Mouse (Mus musculus): ENCODE results near the gene Mtor.

Gene Mtor

DNA sequence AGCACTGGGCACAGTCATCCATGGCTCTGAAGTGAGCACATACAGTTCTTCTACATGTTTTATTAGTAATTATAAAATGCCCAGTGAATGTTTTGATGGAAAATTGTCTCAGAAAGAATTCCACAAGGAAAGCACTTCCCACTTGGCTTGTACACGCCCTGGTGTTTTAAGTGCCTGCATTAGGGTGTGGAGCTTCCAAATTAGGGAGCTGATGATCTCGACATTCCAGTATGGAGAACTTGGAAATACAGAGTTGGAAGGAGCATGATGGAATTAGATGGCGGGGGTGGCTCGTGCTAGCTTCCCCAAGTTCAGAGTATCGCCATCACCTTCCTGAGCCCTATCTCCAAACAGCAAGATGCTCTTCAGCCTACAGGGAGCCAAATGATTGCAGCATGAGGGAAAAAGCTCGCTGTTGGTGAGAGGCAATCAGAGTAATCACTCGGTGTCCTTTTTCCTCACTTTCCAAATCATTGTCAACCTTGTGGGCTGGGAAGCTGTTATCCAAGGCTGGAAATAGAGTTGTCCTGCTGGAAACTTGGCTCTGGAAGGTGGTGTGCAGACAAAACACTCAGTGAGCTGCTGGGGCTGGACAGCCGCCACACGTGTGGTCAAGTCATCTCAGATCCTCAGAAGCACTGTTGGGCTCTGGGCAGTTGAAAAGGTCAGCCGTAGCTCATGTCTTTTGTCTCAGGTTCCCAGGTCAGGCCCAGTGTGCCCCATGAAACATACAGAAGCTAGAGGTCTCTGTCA lies 78.9 kb downstream of the Mtor start:
- TF ChIP-seq GATA4 (IDR thresholded peaks at IDR 0.05; ENCODE audit: insufficient replicate concordance, low read length) = no peak

DNA sequence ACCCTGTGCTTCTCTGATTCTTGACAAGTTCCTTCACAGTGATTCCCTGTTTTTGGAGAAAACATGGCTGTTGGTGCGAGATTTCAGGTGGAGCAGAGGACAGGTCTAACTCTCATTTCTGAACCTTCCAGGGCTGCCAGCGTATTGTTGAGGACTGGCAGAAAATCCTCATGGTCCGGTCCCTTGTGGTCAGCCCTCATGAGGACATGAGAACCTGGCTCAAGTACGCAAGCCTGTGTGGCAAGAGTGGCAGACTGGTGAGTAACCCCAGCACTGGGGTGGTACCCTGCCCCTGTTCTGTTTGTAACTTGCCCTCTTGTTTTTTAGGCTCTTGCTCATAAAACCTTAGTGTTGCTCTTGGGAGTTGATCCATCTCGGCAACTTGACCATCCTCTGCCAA lies 81.9 kb downstream of the Mtor start:
- no peak for TF ChIP-seq GATA4 (IDR thresholded peaks at IDR 0.05; ENCODE audit: insufficient replicate concordance, low read length)

DNA sequence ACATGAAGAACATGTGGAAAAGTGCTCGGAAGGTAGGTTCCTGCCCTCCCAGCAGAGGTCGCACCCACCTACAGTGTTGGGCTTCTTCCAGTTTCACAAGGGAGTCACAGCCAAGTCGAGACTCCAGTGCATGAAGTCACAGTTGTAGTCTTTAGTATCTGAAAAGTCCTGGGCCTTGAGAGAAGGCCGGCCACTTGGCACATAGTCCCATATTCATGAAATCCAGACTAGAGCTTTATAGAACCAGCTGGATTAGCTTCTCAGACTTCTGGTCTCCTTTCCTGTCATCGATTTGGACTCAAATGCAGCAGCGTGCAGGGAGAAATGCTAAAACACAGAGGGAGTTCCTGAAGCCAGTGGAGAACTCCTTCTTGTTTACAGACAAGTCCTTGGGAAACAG lies 82.4 kb downstream of the Mtor start:
- no peak for TF ChIP-seq GATA4 (IDR thresholded peaks at IDR 0.05; ENCODE audit: insufficient replicate concordance, low read length)

DNA sequence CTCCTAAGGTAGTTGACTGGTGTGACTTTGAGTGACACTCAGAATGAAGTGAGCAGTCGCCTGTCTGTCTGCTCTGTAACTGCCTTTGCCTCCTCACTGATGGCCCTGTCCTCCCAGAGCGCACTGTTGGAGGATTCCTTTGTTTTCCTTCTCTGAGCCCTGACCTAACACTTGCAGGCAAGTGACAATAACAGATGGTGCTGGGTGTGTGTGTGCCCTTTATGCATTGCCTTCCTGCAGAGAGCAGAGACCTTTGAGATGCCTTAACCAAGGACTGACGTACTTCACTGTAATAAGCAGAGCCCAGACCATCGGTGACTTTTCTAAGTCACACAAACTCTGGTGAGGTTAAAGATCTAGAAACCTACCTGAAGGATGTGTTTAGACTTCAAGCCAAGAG lies 82.9 kb downstream of the Mtor start:
- TF ChIP-seq GATA4 (IDR thresholded peaks at IDR 0.05; ENCODE audit: insufficient replicate concordance, low read length) = no peak

DNA sequence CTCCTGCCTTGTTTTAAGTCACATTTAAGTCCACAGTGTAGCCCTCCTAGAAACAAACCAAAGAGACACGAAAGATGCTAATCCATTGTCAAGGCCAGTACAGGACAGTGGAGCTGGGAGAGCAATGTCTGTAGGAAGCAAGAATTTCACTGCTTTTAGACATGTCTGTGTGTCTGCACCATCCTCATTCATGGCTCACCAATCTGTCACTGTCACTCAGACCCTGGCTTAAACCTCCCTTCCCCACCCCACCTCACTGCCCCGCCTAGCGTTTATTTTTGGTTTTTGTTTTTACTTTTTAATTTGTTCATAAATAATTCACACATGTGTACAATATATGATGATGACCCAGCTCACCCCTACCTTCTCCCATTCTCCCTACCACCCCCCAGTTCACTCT lies 84.1 kb downstream of the Mtor start:
- no peak for TF ChIP-seq GATA4 (IDR thresholded peaks at IDR 0.05; ENCODE audit: insufficient replicate concordance, low read length)

DNA sequence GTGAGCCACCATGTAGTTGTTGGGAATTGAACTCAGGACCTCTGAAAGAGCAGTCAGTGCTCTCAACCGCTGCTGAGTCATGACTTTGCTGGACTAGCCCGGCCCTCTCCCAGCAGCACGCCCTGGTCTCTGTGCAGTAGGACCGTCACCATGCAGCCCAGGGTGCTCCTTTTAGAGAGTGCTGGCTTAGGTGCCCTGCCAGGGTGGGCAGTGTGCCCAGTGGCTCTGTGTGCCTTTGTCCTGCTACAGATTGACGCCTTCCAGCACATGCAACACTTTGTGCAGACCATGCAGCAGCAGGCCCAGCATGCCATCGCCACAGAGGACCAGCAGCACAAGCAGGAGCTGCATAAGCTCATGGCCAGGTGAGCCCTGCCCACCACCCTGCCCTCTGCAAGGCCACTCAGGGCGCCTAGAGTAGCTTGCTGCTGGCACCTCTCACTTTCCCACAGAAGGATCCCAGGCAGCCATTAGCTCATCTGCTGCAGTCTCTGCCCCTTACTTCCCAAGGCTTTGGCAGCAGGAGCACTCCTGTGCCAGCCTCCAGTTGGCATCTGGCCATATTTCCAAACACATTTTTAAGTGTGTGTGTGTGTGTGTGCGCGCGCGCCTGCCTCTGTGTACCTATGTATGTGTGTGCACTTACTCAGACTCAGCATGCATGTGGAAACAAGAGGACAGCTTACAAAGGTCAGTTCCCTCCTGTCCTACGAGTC lies 85.4 kb downstream of the Mtor start:
- TF ChIP-seq GATA4 (IDR thresholded peaks at IDR 0.05; ENCODE audit: insufficient replicate concordance, low read length) = no peak

DNA sequence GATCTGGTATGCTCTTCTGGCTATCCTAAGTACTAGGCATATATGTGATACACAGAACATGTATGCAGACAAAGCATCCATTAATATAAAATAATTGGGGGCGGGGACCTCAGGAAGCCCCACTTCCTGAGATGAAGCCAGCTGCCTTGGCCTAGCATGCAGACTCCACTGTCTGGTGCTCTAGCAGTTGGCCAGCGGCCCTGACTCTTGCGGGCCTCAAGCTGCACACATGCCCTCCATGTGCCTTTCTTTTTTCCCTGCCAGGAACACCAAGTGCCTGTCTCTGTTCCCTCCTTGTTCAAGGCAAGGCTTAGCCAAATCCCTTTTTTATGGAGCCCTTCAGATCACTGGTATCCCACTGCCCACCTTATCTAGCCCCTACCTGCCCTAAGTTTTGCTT lies 87.5 kb downstream of the Mtor start:
- TF ChIP-seq GATA4 (IDR thresholded peaks at IDR 0.05; ENCODE audit: insufficient replicate concordance, low read length) = no peak

DNA sequence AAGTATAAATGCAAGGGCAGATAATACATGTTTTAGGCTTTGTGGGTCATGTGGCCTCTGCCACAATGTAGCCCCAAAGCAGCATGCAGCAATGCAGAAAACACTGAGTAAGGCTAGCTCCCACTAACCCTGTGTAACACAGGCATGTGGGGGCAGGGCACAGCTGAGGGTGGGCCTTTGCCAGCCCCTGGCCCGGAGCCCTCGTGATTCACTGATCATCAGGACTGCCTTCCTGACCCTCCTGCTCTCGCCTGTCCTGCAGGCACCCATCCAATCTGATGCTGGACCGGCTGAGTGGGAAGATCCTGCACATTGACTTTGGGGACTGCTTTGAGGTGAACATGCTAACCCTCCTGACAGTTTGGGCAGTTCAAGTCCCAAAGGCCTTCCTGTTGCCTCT lies 100.7 kb downstream of the Mtor start:
- TF ChIP-seq GATA4 (IDR thresholded peaks at IDR 0.05; ENCODE audit: insufficient replicate concordance, low read length) = no peak

DNA sequence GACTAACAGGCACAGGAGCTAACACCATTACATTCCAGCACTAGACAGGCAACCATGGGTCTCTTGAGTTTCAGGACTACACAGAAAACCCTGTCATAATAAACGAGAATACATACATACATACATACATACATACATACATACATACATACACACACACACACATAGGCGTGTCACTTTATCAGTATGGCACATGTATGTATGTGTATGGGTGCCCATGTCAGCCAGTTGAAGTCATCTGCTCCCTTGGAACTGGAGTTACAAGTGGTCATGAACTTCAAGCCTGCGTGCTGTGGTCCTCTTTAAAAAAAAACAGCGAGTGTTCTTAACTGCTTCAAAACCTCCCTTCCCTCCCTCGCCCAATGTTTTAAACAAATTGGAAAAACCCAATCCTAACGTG lies 109.4 kb downstream of the Mtor start:
- no peak for TF ChIP-seq GATA4 (IDR thresholded peaks at IDR 0.05; ENCODE audit: insufficient replicate concordance, low read length)

DNA sequence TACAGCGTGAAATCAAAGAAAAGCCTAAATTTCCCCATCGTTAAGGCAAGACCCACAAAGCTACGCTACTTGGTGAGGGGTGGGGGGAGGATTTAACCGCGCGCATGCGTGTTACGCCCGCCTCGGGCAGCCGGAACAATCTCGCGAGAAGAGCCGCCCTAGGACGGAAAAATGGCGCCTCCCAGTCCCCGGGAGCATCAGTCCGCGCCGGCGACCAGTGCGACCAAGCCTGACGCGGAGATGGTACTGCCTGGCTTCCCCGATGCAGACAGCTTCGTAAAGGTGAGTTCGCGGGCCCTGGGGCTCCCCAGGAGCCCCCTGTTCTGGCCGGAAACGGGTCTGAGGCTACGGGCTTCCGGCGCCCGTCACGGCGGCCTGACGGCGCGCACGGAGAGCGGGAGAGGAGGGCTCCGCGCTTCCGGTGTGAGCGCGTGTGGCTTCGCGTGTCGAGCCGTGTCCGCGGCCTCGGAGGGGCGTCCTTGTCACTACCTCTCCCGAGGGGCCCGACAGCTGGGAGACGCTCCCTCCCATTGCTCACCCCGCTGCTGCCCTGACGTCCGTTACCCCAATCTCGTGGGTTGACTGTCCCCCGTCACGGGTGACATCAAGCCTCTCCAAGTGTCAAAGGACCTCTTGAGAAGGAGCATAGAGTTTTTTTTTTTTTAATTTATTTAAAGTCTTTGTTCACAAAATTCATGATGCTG lies 110.0 kb downstream of the Mtor start, which contains the start of gene Exosc10:
Gene Exosc10 (plus strand): TSS at position 133 of the 704 bp plus-strand sequence.
- peak; percentile 25; the same call in 1 of the 2 replicates for TF ChIP-seq GATA4 (IDR thresholded peaks at IDR 0.05; ENCODE audit: insufficient replicate concordance, low read length)

DNA sequence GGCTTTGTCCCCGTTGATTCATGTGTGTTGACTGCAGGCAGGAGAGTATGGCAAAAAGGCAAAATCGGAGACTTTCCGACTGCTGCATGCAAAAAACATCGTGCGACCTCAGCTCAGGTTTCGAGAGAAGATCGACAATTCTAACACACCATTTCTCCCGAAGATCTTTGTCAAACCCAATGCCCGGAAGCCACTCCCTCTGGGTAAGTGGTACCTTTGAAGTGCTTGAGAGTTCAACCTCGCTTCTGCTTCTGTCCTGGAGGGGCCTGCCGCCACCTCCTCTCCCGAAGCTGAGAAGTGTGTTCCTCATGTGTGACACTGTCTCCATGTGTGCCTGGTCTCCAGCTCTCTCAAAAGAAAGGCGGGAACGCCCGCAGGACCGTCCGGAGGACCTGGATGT lies 114.3 kb downstream of the Mtor start:
- no peak for TF ChIP-seq GATA4 (IDR thresholded peaks at IDR 0.05; ENCODE audit: insufficient replicate concordance, low read length)

DNA sequence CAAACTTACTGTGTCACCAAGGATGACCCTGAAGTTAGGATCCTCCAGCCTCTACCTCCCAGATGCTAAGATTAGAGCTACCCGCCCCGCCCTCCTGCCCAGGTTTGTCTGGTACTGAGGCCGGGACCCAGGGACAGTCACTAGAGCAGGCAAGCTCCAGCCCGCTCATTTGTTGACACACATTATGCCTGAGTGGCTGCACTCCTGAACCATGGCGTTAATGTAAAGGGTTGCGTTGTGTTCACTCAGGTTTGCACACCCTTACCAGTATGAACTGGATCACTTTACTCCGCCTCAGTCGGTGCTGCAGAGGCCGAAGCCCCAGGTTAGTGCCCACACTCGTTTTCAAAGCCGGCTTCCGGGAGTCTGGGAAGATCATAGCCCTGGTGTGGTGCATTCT lies 115.2 kb downstream of the Mtor start:
- TF ChIP-seq GATA4 (IDR thresholded peaks at IDR 0.05; ENCODE audit: insufficient replicate concordance, low read length) = no peak

DNA sequence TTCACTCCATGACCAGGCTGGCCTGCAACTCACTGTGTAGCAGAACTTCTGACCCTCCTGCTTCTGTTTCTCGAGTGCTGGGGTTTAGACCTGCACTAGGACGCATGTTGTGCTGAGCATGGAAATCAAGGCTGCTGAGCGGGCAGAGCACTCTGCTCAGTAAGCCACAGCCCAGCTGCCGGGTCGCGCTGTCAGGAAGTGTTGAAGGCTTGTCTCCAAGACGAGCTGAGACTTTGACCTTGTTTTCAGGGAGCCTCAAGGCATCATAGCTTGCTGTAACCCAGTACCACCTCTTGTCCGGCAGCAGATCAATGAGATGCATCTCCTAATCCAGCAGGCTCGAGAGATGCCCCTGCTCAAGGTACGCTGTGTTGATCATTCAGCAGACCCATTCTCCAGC lies 121.7 kb downstream of the Mtor start:
- no peak for TF ChIP-seq GATA4 (IDR thresholded peaks at IDR 0.05; ENCODE audit: insufficient replicate concordance, low read length)

DNA sequence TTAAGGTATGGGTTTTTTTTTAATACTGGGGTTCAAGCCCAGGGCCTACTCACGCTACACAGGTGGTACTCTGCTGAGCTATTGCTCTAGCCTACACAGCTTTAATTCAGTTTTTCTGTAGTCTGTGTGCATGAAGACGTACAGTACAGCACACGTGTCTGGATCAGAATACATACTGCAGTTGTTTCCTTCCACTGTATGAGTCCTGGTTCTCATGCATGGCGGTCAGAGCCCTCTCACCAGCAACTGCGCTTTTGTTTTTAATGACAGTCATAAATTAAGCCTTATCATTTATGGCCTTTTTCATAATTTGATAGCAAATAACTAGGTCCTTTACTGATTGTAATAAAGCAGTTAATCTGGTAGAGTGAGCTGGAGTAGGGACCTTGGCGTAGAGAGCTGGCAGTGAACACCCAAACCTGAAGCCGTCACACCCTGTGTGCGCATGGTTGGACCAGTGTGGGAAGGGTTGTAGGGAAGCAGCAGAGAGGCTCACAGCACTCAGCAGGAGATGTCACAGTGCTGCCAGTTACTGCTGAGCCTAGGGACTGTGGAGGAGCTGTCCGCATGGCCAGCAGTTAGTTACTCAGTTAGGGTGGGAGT lies 122.4 kb downstream of the Mtor start:
- no peak for TF ChIP-seq GATA4 (IDR thresholded peaks at IDR 0.05; ENCODE audit: insufficient replicate concordance, low read length)

DNA sequence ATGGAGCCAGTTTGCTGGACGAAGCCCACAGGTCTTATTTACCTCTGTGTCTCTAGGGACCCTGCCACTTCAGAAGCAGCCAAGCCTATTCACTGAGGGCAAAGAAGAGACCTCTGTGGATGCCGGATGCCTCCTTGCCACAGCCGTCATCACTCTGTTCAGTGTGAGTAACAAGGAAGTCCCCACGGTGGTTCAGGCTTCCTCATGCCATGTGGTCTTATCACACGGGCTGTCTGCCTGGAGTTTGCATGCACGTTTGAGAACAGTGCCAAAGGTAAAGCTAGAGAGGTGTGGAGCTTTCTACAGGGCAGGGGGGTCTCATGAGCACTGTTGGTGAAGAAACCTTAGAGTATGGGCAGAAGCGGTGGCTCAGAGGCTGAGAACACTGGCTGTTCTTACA lies 124.8 kb downstream of the Mtor start:
- no peak for TF ChIP-seq GATA4 (IDR thresholded peaks at IDR 0.05; ENCODE audit: insufficient replicate concordance, low read length)

DNA sequence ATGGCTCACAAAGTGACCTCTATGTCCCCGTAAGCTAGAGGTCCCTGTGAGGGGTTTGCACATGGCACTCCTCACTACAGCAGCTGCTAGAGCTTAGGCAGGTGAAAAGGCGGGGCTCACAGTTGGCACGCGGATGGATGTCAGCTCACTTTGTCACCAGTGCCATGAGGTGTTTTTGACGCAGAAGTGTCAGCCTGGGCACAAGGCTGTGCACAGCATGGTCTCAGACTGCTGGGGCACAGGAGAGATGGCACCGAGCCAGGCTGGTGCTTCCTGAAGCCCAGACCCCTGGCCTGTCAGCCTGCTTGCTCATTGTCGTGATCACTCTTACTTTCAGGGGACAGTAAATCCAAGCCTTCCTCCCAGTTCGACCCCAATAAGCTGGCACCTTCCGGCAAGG lies 132.4 kb downstream of the Mtor start:
- TF ChIP-seq GATA4 (IDR thresholded peaks at IDR 0.05; ENCODE audit: insufficient replicate concordance, low read length) = no peak

All from liver, adult (tissue).